Mouse (Mus musculus): Measurements from ENCODE around the gene Smpd4. TPM values are rescaled to one million over a fixed set of nuclear protein-coding genes. Genes with fewer than 3 reads are reported as not detected.

Smpd4 gene
- total RNA-seq, 2 experiments from 2014 or later, result 29.9 to 30.2 TPM

Other genes starting within 250 kb of the Smpd4 start
- 10 to 100 TPM; 27.7 to 29.3 TPM for gene Snap29, start 213.4 kb upstream of the Smpd4 start, total RNA-seq (2021)
- gene Pi4ka, start 213.0 kb upstream of the Smpd4 start, total RNA-seq (2021), result 100 to 1,000 TPM in 1 of 2 experiments, 10 to 100 TPM in 1; 95.5 to 105 TPM
- gene Crkl, start 167.4 kb upstream of the Smpd4 start, total RNA-seq (2021), result 10 to 100 TPM; 38.3 to 39.2 TPM
- gene Aifm3, start 129.7 kb upstream of the Smpd4 start, total RNA-seq (2021), result 10 to 100 TPM in 1 of 2 experiments, 1 to 10 TPM in 1; 7.3 to 11.7 TPM
- gene Lztr1, start 110.7 kb upstream of the Smpd4 start, total RNA-seq (2021), result 10 to 100 TPM; 58.7 to 64.6 TPM
- 10 to 100 TPM; 35.1 to 38.5 TPM for gene Thap7, start 88.2 kb upstream of the Smpd4 start, total RNA-seq (2021)
- gene Lrrc74b, start 58.1 kb upstream of the Smpd4 start, total RNA-seq (2021), result not detected
- gene P2rx6, start 57.5 kb upstream of the Smpd4 start, total RNA-seq (2021), result 1 to 10 TPM; 1.8 to 2.8 TPM
- gene Slc7a4, start 36.1 kb upstream of the Smpd4 start, total RNA-seq (2021), result 10 to 100 TPM in 1 of 2 experiments, 1 to 10 TPM in 1; 8.7 to 14.2 TPM
- gene Ccdc74a, start 27.1 kb downstream of the Smpd4 start, total RNA-seq (2021), result 1 to 10 TPM; 1.2 to 1.8 TPM
- gene Med15, start 113.5 kb downstream of the Smpd4 start, total RNA-seq (2021), result 10 to 100 TPM; 57.1 to 58.2 TPM
- gene Klhl22, start 140.3 kb downstream of the Smpd4 start, total RNA-seq (2021), result 10 to 100 TPM; 29.8 to 38.3 TPM
- gene Scarf2, start 177.9 kb downstream of the Smpd4 start, total RNA-seq (2021), result 10 to 100 TPM in 1 of 2 experiments, 1 to 10 TPM in 1; 9.5 to 11.7 TPM
- not detected for gene B830017H08Rik, start 213.8 kb downstream of the Smpd4 start, total RNA-seq (2021)
- gene Car15, start 219.0 kb downstream of the Smpd4 start, total RNA-seq (2021), result 1 to 10 TPM; 1.8 to 2.2 TPM